Mouse (Mus musculus) mouse embryonic stem cell (cell line): ENCODE results near the gene Pax1.

Experiments used
- in situ Hi-C, 2 experiments: fragments of 300-500 bp; cut with MboI; formaldehyde crosslinking; loops; 1 replicate in 1 of 2; 3 replicates in 1 of 2; pipeline ENCODE4 v1.14.3; 2019 to 2020; ENCODE audit warnings: low sequenced_read_pairs in 2 of 2, low pct_unique_long_range_greater_than_20kb in 1 of 2, mixed read lengths in 1 of 2; ENCODE audit not compliant: unreplicated experiment in 1 of 2

Pax1 gene

GRCm38 (mm10) chr2:147369561-147369960 is 7.8 kb downstream of the Pax1 start:
- in situ Hi-C loops, result loop anchor here in 1 of 2 experiments (25.0 kb wide), 1 partner anchor 668 kb away; the partner anchor contains the start of gene Foxa2

GRCm38 (mm10) chr2:147370091-147370490 is 8.4 kb downstream of the Pax1 start:
- in situ Hi-C loops, result loop anchor here in 1 of 2 experiments (25.0 kb wide), 1 partner anchor 667 kb away; the partner anchor contains the start of gene Foxa2

GRCm38 (mm10) chr2:147371289-147371688 is 9.6 kb downstream of the Pax1 start:
- in situ Hi-C loops, result loop anchor here in 1 of 2 experiments (25.0 kb wide), 1 partner anchor 666 kb away; the partner anchor contains the start of gene Foxa2

- in situ Hi-C loops, result loop anchor here in 1 of 2 experiments (25.0 kb wide), 1 partner anchor 665 kb away; the partner anchor contains the start of gene Foxa2
Measured at GRCm38 (mm10) chr2:147371840-147372239, 10.1 kb downstream of the Pax1 start.

DNA sequence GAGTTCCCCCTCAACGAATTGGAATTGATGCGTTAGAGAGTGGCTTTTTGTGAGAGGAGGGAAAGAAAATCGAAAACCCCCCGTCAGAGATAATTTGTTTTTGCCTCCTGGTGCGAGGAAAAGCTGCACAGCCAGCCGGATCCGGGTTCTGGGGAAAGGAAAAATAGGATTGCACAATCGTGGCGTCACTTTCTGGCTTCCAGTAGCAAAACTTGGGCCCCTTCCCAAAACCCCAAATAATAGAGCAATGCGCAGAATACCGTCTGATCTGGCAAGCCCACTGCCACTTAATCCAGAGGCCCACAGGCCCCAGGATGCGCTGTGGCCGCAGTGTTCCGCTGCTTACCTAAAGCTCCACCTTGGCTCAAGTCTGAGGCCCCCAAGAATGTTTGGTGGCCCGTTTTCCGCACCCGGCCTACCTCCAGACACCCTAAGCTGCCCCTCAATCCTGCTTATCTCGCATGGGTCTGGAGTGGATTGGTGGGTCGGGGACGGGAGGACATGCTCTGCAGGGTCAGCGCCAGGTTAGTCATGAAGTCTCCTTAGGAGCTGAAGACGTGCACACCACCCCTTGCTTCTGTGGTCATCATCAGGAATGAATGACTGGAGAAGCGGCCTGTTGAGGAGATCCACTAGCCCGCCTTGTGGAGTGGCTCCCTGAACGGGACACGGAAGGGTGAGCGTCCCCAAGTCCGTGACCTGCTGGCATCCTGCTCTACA is 11.4 kb downstream of the Pax1 start:
- in situ Hi-C loops, result loop anchor here in 1 of 2 experiments (25.0 kb wide), 1 partner anchor 664 kb away; the partner anchor contains the start of gene Foxa2

DNA sequence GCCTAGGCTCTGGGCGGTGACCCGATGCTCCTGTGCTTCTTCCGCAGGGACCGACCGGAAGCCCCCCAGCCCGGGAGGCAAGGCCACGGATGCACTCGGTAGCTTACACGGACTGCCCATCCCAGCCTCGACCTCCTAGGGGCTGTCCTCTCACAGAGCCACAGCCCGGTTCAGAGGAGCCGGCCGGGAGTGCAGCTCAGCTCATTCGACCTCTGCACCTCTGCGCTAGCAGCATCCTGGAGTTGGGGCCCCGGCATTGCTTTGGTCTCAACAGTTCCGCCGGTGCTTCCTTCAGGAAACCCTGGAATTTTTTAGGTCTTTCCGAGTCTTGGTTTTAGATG is 11.9 kb downstream of the Pax1 start:
- in situ Hi-C loops, result loop anchor here in 1 of 2 experiments (25.0 kb wide), 1 partner anchor 664 kb away; the partner anchor contains the start of gene Foxa2

GRCm38 (mm10) chr2:147374245-147374644 is 12.5 kb downstream of the Pax1 start:
- in situ Hi-C loops, result loop anchor here in 1 of 2 experiments (25.0 kb wide), 1 partner anchor 663 kb away; the partner anchor contains the start of gene Foxa2

GRCm38 (mm10) chr2:147375019-147375715 is 13.4 kb downstream of the Pax1 start:
- in situ Hi-C loops, result no loop called here

GRCm38 (mm10) chr2:147378934-147379333 is 17.2 kb downstream of the Pax1 start:
- in situ Hi-C loops, result no loop called here

DNA sequence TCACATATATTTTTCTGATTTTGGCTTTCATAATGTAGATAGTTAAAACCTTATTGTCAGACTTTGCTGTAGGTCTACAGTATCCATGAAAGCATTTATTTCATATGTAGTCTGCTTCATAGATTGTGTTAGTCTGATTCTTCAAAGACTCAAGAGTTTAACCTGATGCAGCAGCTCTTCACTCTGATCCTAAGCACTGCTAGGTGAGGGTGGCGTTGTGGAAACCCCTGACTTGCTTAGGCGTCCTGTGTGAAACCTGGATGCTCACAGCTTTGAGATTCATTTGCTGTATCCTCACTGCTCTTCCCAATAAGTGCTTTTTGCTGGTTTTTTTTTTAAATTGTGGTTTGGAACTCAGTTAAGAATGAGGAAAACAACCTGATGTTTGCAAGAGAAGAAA is 21.6 kb downstream of the Pax1 start:
- in situ Hi-C loops, result no loop called here

DNA sequence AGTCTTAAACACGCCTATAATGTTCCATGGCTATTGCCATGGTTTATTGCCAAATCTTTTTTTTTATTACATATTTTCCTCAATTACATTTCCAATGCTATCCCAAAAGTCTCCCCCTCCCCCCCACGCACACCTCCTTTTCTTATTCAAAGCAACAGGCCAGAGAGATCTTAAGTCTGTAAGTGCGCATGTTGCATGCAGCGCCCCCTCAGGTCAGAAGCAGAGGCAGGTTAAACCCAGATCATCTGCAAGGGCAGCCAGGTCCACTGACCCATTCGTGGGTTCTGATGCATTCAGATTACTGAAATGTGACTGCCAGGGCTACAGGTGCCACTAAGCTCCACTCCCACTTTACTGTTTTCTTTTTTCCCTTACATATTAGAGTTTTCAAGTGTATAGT is 25.2 kb downstream of the Pax1 start:
- in situ Hi-C loops, result no loop called here

DNA sequence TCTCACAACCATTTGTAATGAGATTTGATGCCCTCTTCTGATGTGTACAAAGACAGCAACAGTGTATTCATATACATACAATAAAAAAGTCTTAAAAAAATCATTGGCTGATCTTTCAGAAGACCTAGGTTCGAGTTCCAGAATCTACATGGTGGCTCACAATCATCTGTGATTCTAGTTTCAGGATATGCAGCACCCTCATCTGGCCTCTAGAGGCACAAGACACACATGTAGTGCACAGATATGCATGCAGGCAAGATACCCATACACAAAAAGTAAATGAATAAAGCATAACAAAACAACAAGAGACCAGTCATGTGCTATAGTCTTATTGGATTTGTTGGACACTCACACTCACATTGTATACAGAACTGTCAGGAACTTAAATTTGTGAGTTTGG is 47.6 kb downstream of the Pax1 start:
- in situ Hi-C loops, result no loop called here

DNA sequence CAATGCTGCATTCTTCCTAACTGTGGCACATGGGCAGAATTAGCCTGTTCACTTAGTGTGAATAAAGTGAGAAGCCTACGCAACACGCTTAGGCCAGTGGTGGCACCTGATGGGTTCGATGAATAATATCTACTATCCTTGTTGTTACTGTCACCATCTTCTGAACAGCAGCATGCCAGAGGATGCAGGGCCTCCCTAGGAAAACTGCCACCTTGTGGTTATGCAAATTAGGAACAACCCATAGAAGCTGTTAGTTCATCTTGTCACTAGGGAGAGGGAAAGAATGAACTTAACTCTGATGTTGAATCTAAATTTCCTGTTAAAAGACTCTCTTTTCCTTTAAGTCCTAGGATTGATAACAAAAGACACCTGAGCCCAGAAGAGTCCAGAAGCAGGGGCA is 53.3 kb downstream of the Pax1 start:
- in situ Hi-C loops, result no loop called here

DNA sequence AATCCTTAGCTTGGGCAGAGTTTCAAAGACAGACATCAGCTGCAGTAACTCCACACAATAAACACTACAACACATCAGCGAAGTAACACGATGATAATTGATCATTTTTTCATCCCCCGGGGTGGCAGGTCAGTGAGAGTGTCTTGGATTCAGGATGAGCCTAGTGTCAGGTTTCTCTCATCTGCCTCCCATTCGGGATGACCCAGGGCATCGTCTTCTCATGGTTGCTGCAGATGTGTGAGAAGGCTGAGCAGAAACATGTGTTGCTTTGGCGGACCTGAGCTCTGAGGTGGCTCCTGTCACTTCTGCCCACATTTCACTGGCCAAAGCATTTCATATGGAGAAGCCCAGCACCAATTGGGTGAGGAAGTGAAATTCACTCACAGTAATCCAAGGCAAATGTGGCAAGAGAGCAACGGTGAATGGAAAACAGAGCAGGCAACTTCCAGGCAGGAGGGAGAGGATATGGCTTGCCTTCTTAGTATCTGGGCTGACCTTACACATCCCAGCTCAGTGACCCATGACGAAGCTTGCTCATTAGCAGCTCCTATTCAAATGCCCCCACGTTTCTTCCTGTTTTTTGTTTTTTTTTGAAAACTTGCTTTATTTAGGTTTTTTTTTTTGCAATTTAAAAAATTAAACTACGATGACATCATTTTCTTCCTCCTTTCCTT is 63.0 kb downstream of the Pax1 start:
- in situ Hi-C loops, result no loop called here

GRCm38 (mm10) chr2:147429607-147430356 is 68.1 kb downstream of the Pax1 start:
- in situ Hi-C loops, result no loop called here

DNA sequence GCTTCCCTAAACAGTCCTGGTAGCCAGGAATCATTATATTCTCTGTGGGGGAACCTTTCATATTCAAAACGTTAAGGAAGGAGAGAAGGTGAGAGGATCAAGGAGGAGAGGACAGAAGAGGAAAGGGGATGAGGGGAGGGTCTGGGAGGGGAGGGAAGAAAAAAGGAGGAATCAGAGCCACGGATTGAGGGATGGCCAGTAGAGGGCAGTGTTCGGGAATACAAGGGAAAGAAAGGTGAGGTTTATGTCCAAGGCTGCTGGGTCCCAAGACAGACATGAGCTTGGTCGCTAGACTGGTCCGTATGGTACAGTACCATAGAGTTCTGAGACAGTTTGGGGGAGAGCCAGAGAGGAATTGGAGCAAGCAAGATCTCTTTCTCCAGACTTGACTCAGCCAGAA is 71.4 kb downstream of the Pax1 start:
- in situ Hi-C loops, result no loop called here
